Mouse (Mus musculus) bone marrow, adult 2 months (tissue): ENCODE measurements around the gene Alox5ap.

ENCODE experiments used
- CTCF ChIP-seq: fragments of 200-500 bp; IDR thresholded peaks from 2 replicates; pipeline ENCODE4 v1.5.1; 2011; ENCODE audit warnings: low read length, control low read depth; ENCODE audit not compliant: control insufficient read depth, insufficient read depth
- POLR2A ChIP-seq: fragments of 200-500 bp; IDR thresholded peaks from 2 replicates; pipeline ENCODE4 v1.6.1; 2011; ENCODE audit warnings: low read depth, mild to moderate bottlenecking, control low read depth, low read length, borderline replicate concordance; ENCODE audit not compliant: control insufficient read depth

GRCm38 (mm10) chr5:149261449-149261848 lies 3.1 kb upstream of the Alox5ap start:
- no peak for TF ChIP-seq CTCF
- TF ChIP-seq POLR2A, result no peak
